Mouse (Mus musculus) liver, adult 2 months (tissue): ENCODE results near the gene Nfkb2.

Experiments
- CTCF ChIP-seq: fragments of 200-500 bp; IDR thresholded peaks from 2 replicates; pipeline ENCODE4 v1.5.1; 2011; ENCODE audit warnings: low read depth, low read length, control low read depth
- POLR2A ChIP-seq: fragments of 200-500 bp; IDR thresholded peaks from 2 replicates; pipeline ENCODE4 v1.6.1; 2011; ENCODE audit warnings: low read length, control low read depth; ENCODE audit not compliant: insufficient read depth; ENCODE audit errors: extremely low read depth

DNA sequence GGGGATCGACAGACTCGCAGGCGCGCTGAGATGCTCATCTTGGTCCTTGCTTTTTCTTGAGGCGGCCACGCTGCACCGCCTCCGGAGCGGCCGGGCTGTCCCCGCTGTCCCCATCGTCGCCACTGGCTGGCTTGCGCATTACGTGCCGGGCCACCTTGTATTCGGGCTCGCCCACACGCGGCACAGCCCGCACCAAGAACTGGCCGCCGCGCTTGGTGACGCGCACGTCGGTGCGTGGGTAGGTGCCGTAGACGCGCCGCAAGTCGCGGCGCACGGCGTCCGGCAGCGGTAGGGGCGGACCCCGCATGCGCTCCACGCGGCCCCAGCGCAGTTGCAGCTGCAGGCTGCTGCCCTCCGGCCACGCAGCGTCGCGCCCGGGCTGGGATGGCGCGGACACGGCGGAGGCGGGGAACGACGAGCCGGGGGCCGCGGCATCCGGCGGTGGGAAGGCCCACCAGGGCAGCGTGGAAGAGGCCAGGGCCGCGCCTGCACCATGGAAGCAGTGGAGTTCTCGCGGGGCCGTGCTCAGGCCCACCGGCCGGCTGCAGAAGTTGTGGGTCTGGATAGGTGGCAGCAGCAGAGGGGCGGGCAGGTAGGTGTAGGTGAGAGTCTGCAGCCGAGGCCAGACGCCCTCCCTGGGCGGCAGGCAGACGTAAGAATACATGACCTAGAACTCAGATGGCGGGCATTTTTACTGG, 44.8 kb downstream of the Nfkb2 start:
- TF ChIP-seq POLR2A, result no peak
- no peak for TF ChIP-seq CTCF
